Mouse (Mus musculus) 416B (cell line): Measurements from ENCODE around the gene B4galt7.
"Not testable (repeated sequence)": the region's sequence is repeated elsewhere in the genome, so short reads cannot be mapped to it uniquely, and the experiment has no call there.

ENCODE experiments used
- DNase-seq: peaks from one replicate; pipeline ENCODE4 v3.0.0; 2011; ENCODE audit warnings: low read depth

The B4galt7 gene

GRCm38 (mm10) chr13:55599566-55600540 lies at the start of gene B4galt7:
TSS of gene B4galt7 (plus strand) at chr13:55599896.
- peak; percentile 81 for DNase-seq

GRCm38 (mm10) chr13:55555921-55556320 lies 43.8 kb upstream of the B4galt7 start:
- DNase-seq = no peak

- DNase-seq = no peak
Observed at GRCm38 (mm10) chr13:55557499-55557898, 42.2 kb upstream of the B4galt7 start.

- DNase-seq = no peak
Observed at GRCm38 (mm10) chr13:55563266-55563879, 36.3 kb upstream of the B4galt7 start.

GRCm38 (mm10) chr13:55567001-55567400 lies 32.7 kb upstream of the B4galt7 start:
- DNase-seq = no peak

GRCm38 (mm10) chr13:55567949-55568348 lies 31.7 kb upstream of the B4galt7 start:
- DNase-seq = no peak

GRCm38 (mm10) chr13:55568524-55568923 lies 31.2 kb upstream of the B4galt7 start:
- not testable (repeated sequence) for DNase-seq

GRCm38 (mm10) chr13:55569726-55570285 lies 29.9 kb upstream of the B4galt7 start:
- no peak for DNase-seq

- peak; percentile 38 for DNase-seq
Observed at GRCm38 (mm10) chr13:55570286-55570973, 29.3 kb upstream of the B4galt7 start.

GRCm38 (mm10) chr13:55571027-55571751 lies 28.5 kb upstream of the B4galt7 start, which contains the start of gene Fam193b:
TSS of gene Fam193b (minus strand) at chr13:55571120.
- peak; percentile 92 for DNase-seq

GRCm38 (mm10) chr13:55571977-55572376 lies 27.7 kb upstream of the B4galt7 start:
- no peak for DNase-seq

GRCm38 (mm10) chr13:55573432-55573831 lies 26.3 kb upstream of the B4galt7 start, which contains the start of gene Tmed9:
TSS of gene Tmed9 (plus strand) at chr13:55573732.
- DNase-seq = no peak

GRCm38 (mm10) chr13:55574321-55574720 lies 25.4 kb upstream of the B4galt7 start:
- DNase-seq = no peak

GRCm38 (mm10) chr13:55575932-55576331 lies 23.8 kb upstream of the B4galt7 start:
- DNase-seq = peak; percentile 47

- DNase-seq = not testable (repeated sequence)
Observed at GRCm38 (mm10) chr13:55576872-55577271, 22.8 kb upstream of the B4galt7 start.

- DNase-seq = no peak
Observed at GRCm38 (mm10) chr13:55578086-55578485, 21.6 kb upstream of the B4galt7 start.

- DNase-seq = no peak
Observed at GRCm38 (mm10) chr13:55591961-55592490, 7.7 kb upstream of the B4galt7 start.

- DNase-seq = peak; percentile 95
Observed at GRCm38 (mm10) chr13:55592512-55593253, 7.0 kb upstream of the B4galt7 start.

- DNase-seq = peak; percentile 35
Observed at GRCm38 (mm10) chr13:55593254-55593747, 6.4 kb upstream of the B4galt7 start.

- DNase-seq = no peak
Observed at GRCm38 (mm10) chr13:55595375-55595774, 4.3 kb upstream of the B4galt7 start.
